Mouse (Mus musculus): Measurements from ENCODE around the gene Fndc3b. TPM values are rescaled to one million over a fixed set of nuclear protein-coding genes. Genes with fewer than 3 reads are reported as not detected.

Fndc3b gene
- polyA plus RNA-seq, 1 experiment from 2014 or later: 14.0 TPM

- no peak for ATAC-seq
- 69% methylated on average over 6 of the region's 6 CpGs for WGBS
- Histone ChIP-seq H3K27ac (ENCODE audit: low read length) (no peak overlapping the region), H3K9me3 (ENCODE audit: control insufficient read depth, low read length) (no peaks in the 10 kb centered on the region), H3K4me3 (ENCODE audit: low read length) (no peak overlapping the region), H3K9ac (ENCODE audit: low read depth, low read length) (no peak overlapping the region), H3K4me2 (ENCODE audit: low read depth, low read length) (no peak overlapping the region), H3K27me3 (replicated peaks; ENCODE audit: control insufficient read depth, insufficient read depth, low read length) (no peaks in the 10 kb centered on the region), H3K4me1 (ENCODE audit: control insufficient read depth, insufficient read depth, low read length) (peaks cover 13% of the 10 kb centered on the region; the same call in 1 of the 2 replicates), H3K36me3 (ENCODE audit: control insufficient read depth, insufficient read depth, low read length) (no peaks in the 10 kb centered on the region)
Observed at GRCm38 (mm10) chr3:27712421-27712820, 1.3 kb upstream of the Fndc3b start.

- Histone ChIP-seq H3K9me3 (ENCODE audit: control insufficient read depth, low read length) (no peaks in the 10 kb centered on the region), H3K4me1 (ENCODE audit: control insufficient read depth, insufficient read depth, low read length) (peaks cover 25% of the 10 kb centered on the region), H3K9ac (ENCODE audit: low read depth, low read length) (peak overlapping the region; percentile 96), H3K4me3 (ENCODE audit: low read length) (peak overlapping the region; percentile 95), H3K4me2 (ENCODE audit: low read depth, low read length) (peak overlapping the region; percentile 75), H3K27me3 (replicated peaks; ENCODE audit: control insufficient read depth, insufficient read depth, low read length) (no peaks in the 10 kb centered on the region), H3K36me3 (ENCODE audit: control insufficient read depth, insufficient read depth, low read length) (no peaks in the 10 kb centered on the region), H3K27ac (ENCODE audit: low read length) (peak overlapping the region; percentile 99)
- peak; percentile 83 for ATAC-seq
- WGBS: under 1% methylated on average over 78 of the region's 86 CpGs
Observed at GRCm38 (mm10) chr3:27709906-27710647, 1.0 kb downstream of the Fndc3b start.

GRCm38 (mm10) chr3:27709096-27709905 lies 1.8 kb downstream of the Fndc3b start:
- ATAC-seq: peak; percentile 17
- 1% methylated on average over 22 of the region's 22 CpGs for WGBS
- no peaks in the 10 kb centered on the region for H3K27me3 ChIP-seq (replicated peaks; ENCODE audit: control insufficient read depth, insufficient read depth, low read length)

GRCm38 (mm10) chr3:27708581-27708980 lies 2.5 kb downstream of the Fndc3b start:
- no peaks in the 10 kb centered on the region for H3K36me3 ChIP-seq (ENCODE audit: control insufficient read depth, insufficient read depth, low read length)
- H3K27me3 ChIP-seq (replicated peaks; ENCODE audit: control insufficient read depth, insufficient read depth, low read length): no peaks in the 10 kb centered on the region
- H3K4me3 ChIP-seq (ENCODE audit: low read length): peak overlapping the region; percentile 95
- WGBS: 29% methylated on average over 5 of the region's 5 CpGs
- peak overlapping the region; percentile 96 for H3K9ac ChIP-seq (ENCODE audit: low read depth, low read length)
- H3K4me2 ChIP-seq (ENCODE audit: low read depth, low read length): peak overlapping the region; percentile 75
- H3K27ac ChIP-seq (ENCODE audit: low read length): no peak overlapping the region
- H3K9me3 ChIP-seq (ENCODE audit: control insufficient read depth, low read length): no peaks in the 10 kb centered on the region
- peaks cover 31% of the 10 kb centered on the region for H3K4me1 ChIP-seq (ENCODE audit: control insufficient read depth, insufficient read depth, low read length)
- ATAC-seq: no peak

More at GRCm38 (mm10) chr3:27709096-27709905, 1.8 kb downstream of the Fndc3b start:
- Histone ChIP-seq H3K4me1 (ENCODE audit: control insufficient read depth, insufficient read depth, low read length) (peaks cover 31% of the 10 kb centered on the region), H3K36me3 (ENCODE audit: control insufficient read depth, insufficient read depth, low read length) (no peaks in the 10 kb centered on the region), H3K9me3 (ENCODE audit: control insufficient read depth, low read length) (no peaks in the 10 kb centered on the region), H3K27ac (ENCODE audit: low read length) (peak overlapping the region; percentile 99), H3K9ac (ENCODE audit: low read depth, low read length) (peak overlapping the region; percentile 96), H3K4me3 (ENCODE audit: low read length) (peak overlapping the region; percentile 95), H3K4me2 (ENCODE audit: low read depth, low read length) (peak overlapping the region; percentile 75)

- no peaks in the 10 kb centered on the region for H3K27me3 ChIP-seq (replicated peaks; ENCODE audit: control insufficient read depth, insufficient read depth, low read length)
- ATAC-seq: no peak
- H3K9me3 ChIP-seq (ENCODE audit: control insufficient read depth, low read length): no peaks in the 10 kb centered on the region
- H3K4me1 ChIP-seq (ENCODE audit: control insufficient read depth, insufficient read depth, low read length): peaks cover 31% of the 10 kb centered on the region
- H3K27ac ChIP-seq (ENCODE audit: low read length): no peak overlapping the region
- H3K4me2 ChIP-seq (ENCODE audit: low read depth, low read length): no peak overlapping the region
- WGBS: 40% methylated on average over 6 of the region's 6 CpGs
- no peak overlapping the region for H3K9ac ChIP-seq (ENCODE audit: low read depth, low read length)
- no peak overlapping the region for H3K4me3 ChIP-seq (ENCODE audit: low read length)
- no peaks in the 10 kb centered on the region for H3K36me3 ChIP-seq (ENCODE audit: control insufficient read depth, insufficient read depth, low read length)
Observed at GRCm38 (mm10) chr3:27705761-27706160, 5.3 kb downstream of the Fndc3b start.

- WGBS: 39% methylated on average over 4 of the region's 4 CpGs
- peaks cover 35% of the 10 kb centered on the region for H3K4me1 ChIP-seq (ENCODE audit: control insufficient read depth, insufficient read depth, low read length)
- H3K9ac ChIP-seq (ENCODE audit: low read depth, low read length): no peak overlapping the region
- no peaks in the 10 kb centered on the region for H3K36me3 ChIP-seq (ENCODE audit: control insufficient read depth, insufficient read depth, low read length)
- ATAC-seq: no peak
- peak overlapping the region; percentile 4; the same call in 1 of the 2 replicates for H3K4me2 ChIP-seq (ENCODE audit: low read depth, low read length)
- H3K9me3 ChIP-seq (ENCODE audit: control insufficient read depth, low read length): no peaks in the 10 kb centered on the region
- H3K27ac ChIP-seq (ENCODE audit: low read length): 0 out of 2 replicates have a peak overlapping the region, but pooled peaks have one; percentile 33
- no peaks in the 10 kb centered on the region for H3K27me3 ChIP-seq (replicated peaks; ENCODE audit: control insufficient read depth, insufficient read depth, low read length)
- H3K4me3 ChIP-seq (ENCODE audit: low read length): no peak overlapping the region
Observed at GRCm38 (mm10) chr3:27705056-27705455, 6.1 kb downstream of the Fndc3b start.

GRCm38 (mm10) chr3:27704641-27705040 lies 6.5 kb downstream of the Fndc3b start:
- Histone ChIP-seq H3K4me1 (ENCODE audit: control insufficient read depth, insufficient read depth, low read length) (peaks cover 35% of the 10 kb centered on the region), H3K4me3 (ENCODE audit: low read length) (no peak overlapping the region), H3K9ac (ENCODE audit: low read depth, low read length) (no peak overlapping the region), H3K36me3 (ENCODE audit: control insufficient read depth, insufficient read depth, low read length) (no peaks in the 10 kb centered on the region), H3K4me2 (ENCODE audit: low read depth, low read length) (peak overlapping the region; percentile 4; the same call in 1 of the 2 replicates), H3K27ac (ENCODE audit: low read length) (0 out of 2 replicates have a peak overlapping the region, but pooled peaks have one; percentile 33), H3K27me3 (replicated peaks; ENCODE audit: control insufficient read depth, insufficient read depth, low read length) (no peaks in the 10 kb centered on the region), H3K9me3 (ENCODE audit: control insufficient read depth, low read length) (no peaks in the 10 kb centered on the region)
- 80% methylated on average over 9 of the region's 9 CpGs for WGBS
- no peak for ATAC-seq

GRCm38 (mm10) chr3:27703531-27703930 lies 7.6 kb downstream of the Fndc3b start:
- Histone ChIP-seq H3K9ac (ENCODE audit: low read depth, low read length) (no peak overlapping the region), H3K27me3 (replicated peaks; ENCODE audit: control insufficient read depth, insufficient read depth, low read length) (no peaks in the 10 kb centered on the region), H3K4me3 (ENCODE audit: low read length) (no peak overlapping the region), H3K27ac (ENCODE audit: low read length) (no peak overlapping the region), H3K9me3 (ENCODE audit: control insufficient read depth, low read length) (no peaks in the 10 kb centered on the region), H3K4me2 (ENCODE audit: low read depth, low read length) (no peak overlapping the region), H3K36me3 (ENCODE audit: control insufficient read depth, insufficient read depth, low read length) (no peaks in the 10 kb centered on the region), H3K4me1 (ENCODE audit: control insufficient read depth, insufficient read depth, low read length) (peaks cover 32% of the 10 kb centered on the region)
- 88% methylated on average over 8 of the region's 8 CpGs for WGBS
- no peak for ATAC-seq

GRCm38 (mm10) chr3:27703081-27703480 lies 8.0 kb downstream of the Fndc3b start:
- no peak for ATAC-seq
- no peak overlapping the region for H3K9ac ChIP-seq (ENCODE audit: low read depth, low read length)
- H3K4me2 ChIP-seq (ENCODE audit: low read depth, low read length): no peak overlapping the region
- H3K27me3 ChIP-seq (replicated peaks; ENCODE audit: control insufficient read depth, insufficient read depth, low read length): no peaks in the 10 kb centered on the region
- H3K9me3 ChIP-seq (ENCODE audit: control insufficient read depth, low read length): no peaks in the 10 kb centered on the region
- no peaks in the 10 kb centered on the region for H3K36me3 ChIP-seq (ENCODE audit: control insufficient read depth, insufficient read depth, low read length)
- whole genome bisulfite sequencing: 89% methylated on average over 2 of the region's 2 CpGs
- peaks cover 27% of the 10 kb centered on the region for H3K4me1 ChIP-seq (ENCODE audit: control insufficient read depth, insufficient read depth, low read length)
- no peak overlapping the region for H3K27ac ChIP-seq (ENCODE audit: low read length)
- no peak overlapping the region for H3K4me3 ChIP-seq (ENCODE audit: low read length)

Data from intestine, embryonic 16.5 days (tissue).